Mouse (Mus musculus) spleen, adult 2 months (tissue): ENCODE results near the gene Cflar. TPM values are rescaled to one million over a fixed set of nuclear protein-coding genes. Genes with fewer than 3 reads are reported as not detected.
"Not testable (repeated sequence)": the region's sequence is repeated elsewhere in the genome, so short reads cannot be mapped to it uniquely, and the experiment has no call there.

ENCODE experiments used
- DNase-seq, 2 experiments: peaks; one replicate each; pipeline versions ENCODE4 v3.0.0 to v3.0.0-alpha.2; 2012 to 2021; ENCODE audit warnings: low spot score in 2 of 2, low read depth in 1 of 2
- H3K27ac ChIP-seq: fragments of 200-500 bp; 2 replicates; pipeline ENCODE4 v1.5.1; 2012; ENCODE audit warnings: low read length, inconsistent platforms; ENCODE audit not compliant: insufficient read depth
- H3K27me3 ChIP-seq: fragments of 200-500 bp; 2 replicates; pipeline ENCODE4 v1.6.1; 2012; ENCODE audit warnings: mild to moderate bottlenecking, moderate library complexity, low read length, inconsistent platforms; ENCODE audit not compliant: control insufficient read depth, insufficient read depth
- H3K36me3 ChIP-seq: fragments of 200-500 bp; 2 replicates; pipeline ENCODE4 v1.6.1; 2012; ENCODE audit warnings: mild to moderate bottlenecking, low read length, inconsistent platforms; ENCODE audit not compliant: control insufficient read depth, insufficient read depth
- H3K4me1 ChIP-seq: fragments of 200-500 bp; 2 replicates; pipeline ENCODE4 v1.6.1; 2011; ENCODE audit warnings: inconsistent platforms; ENCODE audit not compliant: control insufficient read depth, insufficient read depth, insufficient read length
- H3K4me3 ChIP-seq: fragments of 200-500 bp; 2 replicates; pipeline ENCODE4 v1.5.1; 2011; ENCODE audit warnings: mild to moderate bottlenecking, inconsistent platforms; ENCODE audit not compliant: insufficient read depth, insufficient read length; ENCODE audit errors: extremely low read depth
- CTCF ChIP-seq: fragments of 200-500 bp; IDR thresholded peaks from 2 replicates; pipeline ENCODE4 v1.5.1; 2011; ENCODE audit warnings: mild to moderate bottlenecking, inconsistent platforms; ENCODE audit not compliant: insufficient read depth, insufficient read length, insufficient replicate concordance; ENCODE audit errors: extremely low read depth
- POLR2A ChIP-seq: fragments of 200-500 bp; IDR thresholded peaks from 2 replicates; pipeline ENCODE4 v1.6.1; 2011; ENCODE audit warnings: low read depth, low read length, inconsistent platforms
- WGBS: fragments of 180-500 bp; shearing (Covaris S2); methylation state at CpG from one replicate; pipeline ENCODE4 v1.1.7; 2018; 5-methylcytosine and 5-hydroxymethylcytosine counted together
- polyA plus RNA-seq: library from polyadenylated mRNA; depleted of rRNA; stranded (reverse); fragments of >200 nt; gene quantifications from 2 replicates; pipeline ENCODE4 v1.2.3, GENCODE M21; 2012

The Cflar gene
- polyA plus RNA-seq, 1 experiment: 33.2 TPM

- Histone ChIP-seq H3K27me3 (no peaks in the 10 kb centered on the region), H3K4me1 (peaks cover 3% of the 10 kb centered on the region; the same call in 1 of the 2 replicates), H3K36me3 (peaks cover 49% of the 10 kb centered on the region), H3K27ac (peak overlapping the region; percentile 66), H3K4me3 (no peak overlapping the region)
- TF ChIP-seq POLR2A (no peak), CTCF (no peak)
- 47% methylated on average over 6 of the region's 6 CpGs for WGBS
- DNase-seq: no peak
Observed at GRCm38 (mm10) chr1:58743252-58743651, 31.9 kb downstream of the Cflar start.

- peaks cover 50% of the 10 kb centered on the region for H3K36me3 ChIP-seq
- H3K4me3 ChIP-seq: no peak overlapping the region
- DNase-seq: no peak
- TF ChIP-seq POLR2A (no peak), CTCF (no peak)
- peaks cover 3% of the 10 kb centered on the region; the same call in 1 of the 2 replicates for H3K4me1 ChIP-seq
- H3K27ac ChIP-seq: no peak overlapping the region
- H3K27me3 ChIP-seq: no peaks in the 10 kb centered on the region
- WGBS: 80% methylated on average over 7 of the region's 7 CpGs
Observed at GRCm38 (mm10) chr1:58744645-58745044, 33.3 kb downstream of the Cflar start.

GRCm38 (mm10) chr1:58746880-58747279 is 35.6 kb downstream of the Cflar start:
- Histone ChIP-seq H3K27ac (no peak overlapping the region), H3K4me1 (peaks cover 3% of the 10 kb centered on the region; the same call in 1 of the 2 replicates), H3K4me3 (no peak overlapping the region), H3K27me3 (no peaks in the 10 kb centered on the region), H3K36me3 (peaks cover 39% of the 10 kb centered on the region)
- TF ChIP-seq POLR2A: no peak
- peak; percentile 30; the same call in 1 of the 2 replicates for TF ChIP-seq CTCF
- 87% methylated on average over 9 of the region's 9 CpGs for WGBS
- peak in 1 of 2 experiments; percentile 15 for DNase-seq

GRCm38 (mm10) chr1:58759451-58759850 is 48.1 kb downstream of the Cflar start:
- Histone ChIP-seq H3K27me3 (no peaks in the 10 kb centered on the region), H3K36me3 (peaks cover 17% of the 10 kb centered on the region), H3K4me3 (no peak overlapping the region), H3K4me1 (no peaks in the 10 kb centered on the region), H3K27ac (no peak overlapping the region)
- WGBS: 90% methylated on average over 3 of the region's 3 CpGs
- no peak for DNase-seq
- TF ChIP-seq POLR2A: no peak
- no peak for TF ChIP-seq CTCF

- Histone ChIP-seq H3K4me1 (no peaks in the 10 kb centered on the region), H3K27me3 (no peaks in the 10 kb centered on the region), H3K4me3 (no peak overlapping the region), H3K36me3 (peaks cover 9% of the 10 kb centered on the region), H3K27ac (no peak overlapping the region)
- TF ChIP-seq POLR2A (no peak), CTCF (no peak)
- WGBS: 88% methylated on average over 1 of the region's 1 CpGs
- DNase-seq: no peak
Observed at GRCm38 (mm10) chr1:58760581-58760980, 49.3 kb downstream of the Cflar start.

- not testable (repeated sequence) for DNase-seq, H3K27me3 ChIP-seq, H3K36me3 ChIP-seq, H3K4me3 ChIP-seq, H3K27ac ChIP-seq, H3K4me1 ChIP-seq
- 68% methylated on average over 5 of the region's 5 CpGs for WGBS
Observed at GRCm38 (mm10) chr1:58761391-58762275, 50.3 kb downstream of the Cflar start.

GRCm38 (mm10) chr1:58762576-58762975 is 51.3 kb downstream of the Cflar start:
- TF ChIP-seq POLR2A: no peak
- TF ChIP-seq CTCF: no peak
- WGBS: 93% methylated on average over 5 of the region's 5 CpGs
- Histone ChIP-seq H3K4me3 (no peak overlapping the region), H3K27ac (no peak overlapping the region), H3K4me1 (no peaks in the 10 kb centered on the region), H3K27me3 (no peaks in the 10 kb centered on the region), H3K36me3 (peaks cover 3% of the 10 kb centered on the region)
- no peak for DNase-seq

- not testable (repeated sequence) for H3K4me3 ChIP-seq, H3K4me1 ChIP-seq, H3K27ac ChIP-seq, H3K36me3 ChIP-seq, H3K27me3 ChIP-seq, DNase-seq
- WGBS: 86% methylated on average over 4 of the region's 4 CpGs
Observed at GRCm38 (mm10) chr1:58766446-58766845, 55.1 kb downstream of the Cflar start.
